Mouse (Mus musculus) left cerebral cortex, postnatal 25 days (tissue): ENCODE measurements around the gene Baz2b. TPM values are rescaled to one million over a fixed set of nuclear protein-coding genes. Genes with fewer than 3 reads are reported as not detected.
A peak's percentile ranks its signal among the peaks of the same experiment; 100 is the strongest.

Experiments
- DNase-seq, 2 experiments: peaks; one replicate each; pipeline ENCODE4 v3.0.0; 2022; ENCODE audit warnings: low spot score in 2 of 2, mixed read lengths in 1 of 2
- intact Hi-C: fragments of 180-260 bp; cut with DNase I; formaldehyde crosslinking; loops from one replicate; pipeline ENCODE4 v1.15.1; 2025
- total RNA-seq, 2 experiments: library from RNA; stranded (reverse); gene quantifications; 2 replicates each; pipeline ENCODE4 v1.2.3; 2021

Gene Baz2b
- total RNA-seq, 2 experiments from 2014 or later, result 47.5 to 57.5 TPM

DNA sequence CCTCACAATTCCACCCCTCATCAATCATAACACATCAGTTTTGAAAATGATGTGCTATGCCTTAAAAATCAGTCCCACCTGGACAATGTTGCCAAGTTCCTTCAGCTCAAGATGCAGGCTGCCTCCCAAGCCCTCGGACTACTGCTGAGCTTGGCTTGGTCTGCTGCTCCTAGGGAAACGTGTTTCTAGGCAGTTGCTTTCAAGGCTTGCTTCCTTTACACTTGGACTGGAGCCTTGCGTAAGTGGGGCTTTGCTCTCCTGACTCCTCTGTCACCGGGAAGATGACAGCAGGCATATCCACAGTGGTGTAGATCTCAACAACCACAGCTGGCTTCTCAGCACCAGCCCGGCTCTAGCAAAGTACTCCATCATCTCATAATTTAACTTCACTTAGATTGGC, 138.7 kb downstream of the Baz2b start:
- intact Hi-C loops, result no loop called here
- no peak for DNase-seq

- intact Hi-C loops, result no loop called here
These were observed 141.2 kb downstream of the Baz2b start for GRCm38 (mm10) chr2:60068468-60068867.

GRCm38 (mm10) chr2:60065415-60065814, 144.2 kb downstream of the Baz2b start:
- intact Hi-C loops, result no loop called here
- no peak for DNase-seq

More at GRCm38 (mm10) chr2:60068468-60068867, 141.2 kb downstream of the Baz2b start:
- no peak for DNase-seq

GRCm38 (mm10) chr2:60060185-60060775, 149.4 kb downstream of the Baz2b start:
- no peak for DNase-seq
- intact Hi-C loops, result no loop called here

DNA sequence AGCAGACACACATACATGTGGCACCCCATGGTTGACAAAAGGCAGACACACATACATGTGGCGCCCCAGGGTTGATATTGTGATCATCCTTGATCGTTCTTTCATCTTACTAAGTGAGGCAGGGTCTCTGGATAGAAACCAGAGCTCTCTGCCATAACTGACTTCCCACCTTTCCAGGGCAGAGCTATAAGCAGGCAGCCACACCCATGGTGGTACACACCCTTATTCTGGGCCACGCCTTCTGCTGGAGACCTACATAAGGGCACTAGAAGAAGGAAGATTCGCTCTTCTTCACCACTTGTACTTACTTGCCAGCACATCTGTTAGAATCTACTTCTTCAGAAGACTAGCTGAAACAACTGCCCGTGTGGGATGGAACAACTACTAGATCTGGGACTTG, 150.3 kb downstream of the Baz2b start:
- intact Hi-C loops, result no loop called here

GRCm38 (mm10) chr2:60056043-60056442, 153.6 kb downstream of the Baz2b start:
- no peak for DNase-seq
- intact Hi-C loops, result no loop called here

More for the DNA sequence above, 150.3 kb downstream of the Baz2b start:
- no peak for DNase-seq

DNA sequence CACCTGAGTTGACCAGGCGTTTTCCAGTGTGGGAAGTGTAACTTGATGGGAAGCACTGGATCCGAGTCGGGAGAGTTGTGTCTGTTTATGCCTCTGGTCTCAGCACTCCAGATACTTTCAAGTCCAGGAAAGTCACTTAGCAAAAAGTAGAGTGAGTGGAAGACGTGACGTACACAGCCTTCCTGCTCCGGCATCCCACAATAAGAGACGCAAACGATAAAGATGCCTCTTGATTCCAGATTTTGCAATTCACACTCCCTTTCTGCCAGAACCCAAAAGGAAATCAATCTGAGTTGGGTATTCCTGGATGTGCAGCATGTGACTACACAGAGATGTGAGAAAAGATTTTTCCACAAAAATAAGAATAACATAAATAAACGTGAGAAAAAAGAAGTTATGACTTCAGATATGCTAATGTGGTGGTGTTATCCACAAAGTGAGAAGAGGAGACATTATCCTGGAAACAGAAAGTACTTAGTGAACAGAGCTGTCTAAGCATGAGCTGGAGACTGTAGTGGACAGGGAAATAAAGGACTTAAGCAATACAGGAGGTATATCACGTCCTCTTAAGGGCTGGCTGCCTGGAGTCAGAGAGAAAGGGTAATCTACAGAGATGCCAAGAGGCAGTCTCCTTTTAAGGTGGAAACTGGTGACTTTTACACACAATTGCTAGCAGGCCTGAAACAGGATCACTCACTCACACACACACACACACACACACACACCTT, 154.7 kb downstream of the Baz2b start:
- DNase-seq, result peak in 1 of 2 experiments; percentile 72
- intact Hi-C loops, result no loop called here

DNA sequence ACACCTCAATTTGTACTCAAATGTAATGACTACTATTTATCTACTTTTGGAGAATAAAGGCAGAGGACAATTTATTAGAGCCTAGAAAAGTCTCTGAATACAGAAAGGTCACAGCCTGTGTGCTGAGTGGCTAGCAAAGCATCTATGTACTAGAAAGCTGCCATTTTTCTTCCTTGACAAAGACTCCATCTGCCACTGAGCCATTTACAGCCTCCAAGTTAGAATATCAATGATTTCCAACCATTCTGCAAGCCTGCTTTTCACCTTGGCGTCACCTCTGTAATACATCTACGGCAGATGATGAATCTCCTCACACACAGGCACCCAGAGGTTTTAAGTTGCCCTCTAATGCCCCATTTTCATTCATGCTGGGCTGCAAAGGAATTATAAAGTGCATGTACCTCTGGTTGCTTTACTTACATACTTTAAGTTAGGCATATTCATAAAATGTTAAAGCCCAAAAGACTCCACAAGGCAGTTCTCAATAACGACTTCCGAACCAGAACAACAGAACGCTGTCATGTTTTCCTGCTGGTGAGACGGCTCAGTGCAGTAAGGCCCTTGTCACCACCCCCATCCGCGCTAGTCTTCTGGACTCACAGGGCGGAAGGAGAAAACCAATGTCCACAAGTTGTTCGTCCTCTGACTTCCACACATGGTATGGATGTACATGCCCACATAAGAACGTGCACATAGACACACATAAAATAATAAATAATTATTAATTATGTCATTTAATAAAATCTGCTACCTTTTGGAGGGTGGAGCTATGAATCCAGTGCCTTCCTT, 156.2 kb downstream of the Baz2b start:
- intact Hi-C loops, result no loop called here
- DNase-seq, result no peak

- intact Hi-C loops, result no loop called here
- no peak for DNase-seq
These were observed 158.8 kb downstream of the Baz2b start for GRCm38 (mm10) chr2:60050667-60051460.

DNA sequence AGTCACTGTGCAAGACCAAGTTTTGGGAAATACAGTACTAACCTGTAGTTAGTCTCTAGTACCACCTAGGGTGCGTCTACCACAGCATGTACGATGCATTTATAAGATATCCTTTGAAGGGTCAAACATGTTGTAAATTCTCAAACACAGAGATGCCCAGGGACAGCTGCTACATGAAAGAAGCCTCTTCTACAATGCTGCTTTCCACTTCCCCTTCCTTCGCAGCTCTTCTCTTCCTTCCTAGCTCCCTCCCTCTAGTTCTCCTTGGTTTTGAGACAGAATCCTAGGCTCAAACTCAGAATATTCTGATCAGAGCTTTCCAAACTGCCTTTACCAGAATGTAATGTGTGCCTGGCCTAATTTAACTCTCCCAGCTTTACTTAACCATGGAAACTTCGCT, 159.8 kb downstream of the Baz2b start:
- intact Hi-C loops, result no loop called here

DNA sequence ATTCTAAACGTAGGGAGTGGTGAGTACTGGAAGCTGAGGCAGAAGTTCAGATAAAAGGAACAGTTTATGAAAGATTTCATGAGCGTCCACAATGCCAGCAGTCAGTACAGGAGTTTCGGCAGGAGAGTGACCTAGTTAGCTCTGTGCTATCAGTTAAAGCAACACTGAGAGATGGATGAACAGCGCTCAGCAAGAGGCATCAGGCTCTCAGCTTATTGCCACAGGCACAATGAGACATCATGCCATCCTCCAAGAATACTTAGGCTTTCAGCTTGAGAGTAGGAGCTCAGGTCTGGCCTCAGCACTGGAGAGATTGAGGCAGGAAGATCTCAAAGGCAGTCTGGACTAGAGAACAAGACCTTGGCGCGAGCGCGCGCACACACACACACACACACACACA, 160.3 kb downstream of the Baz2b start:
- intact Hi-C loops, result no loop called here
- no peak for DNase-seq

More for the DNA sequence above, 159.8 kb downstream of the Baz2b start:
- no peak for DNase-seq

- DNase-seq, result no peak
- intact Hi-C loops, result no loop called here
These were observed 163.6 kb downstream of the Baz2b start for GRCm38 (mm10) chr2:60045995-60046394.

DNA sequence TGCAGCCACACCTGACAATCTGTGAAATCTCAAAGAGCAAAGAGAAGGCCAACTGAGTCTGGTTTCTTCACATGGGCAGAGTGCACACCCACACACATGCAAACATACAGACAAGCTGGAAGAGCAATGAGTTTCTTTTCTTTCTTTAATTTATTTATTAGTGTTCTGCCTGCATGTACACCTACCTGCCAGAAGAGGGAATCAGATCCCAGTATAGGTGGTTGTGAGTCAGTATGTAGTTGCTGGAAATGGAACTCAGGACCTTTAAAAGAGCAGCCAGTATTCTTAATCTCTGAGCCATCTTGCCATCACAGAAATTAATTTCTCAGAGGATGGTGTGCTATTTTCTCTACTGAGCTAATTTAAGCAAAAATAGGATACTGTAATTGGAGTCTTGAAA, 164.7 kb downstream of the Baz2b start:
- no peak for DNase-seq
- intact Hi-C loops, result no loop called here

- intact Hi-C loops, result no loop called here
- no peak for DNase-seq
These were observed 165.1 kb downstream of the Baz2b start for GRCm38 (mm10) chr2:60044540-60044939.

- no peak for DNase-seq
These were observed 166.9 kb downstream of the Baz2b start for GRCm38 (mm10) chr2:60042699-60043098.

DNA sequence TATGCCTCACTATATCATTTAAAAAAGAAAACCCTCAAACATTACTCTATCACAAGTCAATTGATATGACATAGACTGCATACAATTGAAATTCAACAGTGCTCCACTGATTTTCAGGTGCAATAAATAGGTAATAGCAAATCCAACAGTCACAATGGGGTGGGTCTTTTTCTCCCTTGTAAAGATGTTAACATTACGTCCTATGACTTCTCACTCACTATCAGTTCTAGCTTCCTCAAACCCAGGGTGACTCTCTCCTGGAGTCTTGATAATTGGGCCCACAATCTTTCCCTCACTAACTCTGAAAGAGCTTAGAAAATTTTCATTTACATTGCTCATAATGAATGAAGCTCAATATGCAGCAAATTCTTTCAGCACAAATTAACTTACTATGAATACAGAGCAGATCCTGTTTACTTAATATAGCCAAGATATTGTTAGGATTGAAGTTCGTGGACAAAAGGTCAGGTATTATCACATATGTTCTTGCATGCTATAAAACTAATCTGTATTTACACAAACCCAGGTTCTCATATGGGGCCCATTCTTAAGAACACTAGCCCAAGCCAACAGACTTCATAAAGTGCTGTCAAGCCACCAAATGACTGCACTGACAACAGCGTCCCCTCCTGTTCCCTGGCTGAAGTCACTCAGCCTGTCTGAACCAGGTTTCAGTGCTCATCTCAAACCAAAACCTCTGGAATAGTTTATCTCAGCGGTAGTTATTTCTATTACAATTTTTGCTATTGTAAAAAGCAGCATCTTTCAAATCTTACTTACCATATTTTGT, 168.0 kb downstream of the Baz2b start:
- intact Hi-C loops, result no loop called here
- DNase-seq, result no peak

More at GRCm38 (mm10) chr2:60042699-60043098, 166.9 kb downstream of the Baz2b start:
- intact Hi-C loops, result no loop called here

GRCm38 (mm10) chr2:60040162-60040561, 169.5 kb downstream of the Baz2b start:
- intact Hi-C loops, result no loop called here
- no peak for DNase-seq

DNA sequence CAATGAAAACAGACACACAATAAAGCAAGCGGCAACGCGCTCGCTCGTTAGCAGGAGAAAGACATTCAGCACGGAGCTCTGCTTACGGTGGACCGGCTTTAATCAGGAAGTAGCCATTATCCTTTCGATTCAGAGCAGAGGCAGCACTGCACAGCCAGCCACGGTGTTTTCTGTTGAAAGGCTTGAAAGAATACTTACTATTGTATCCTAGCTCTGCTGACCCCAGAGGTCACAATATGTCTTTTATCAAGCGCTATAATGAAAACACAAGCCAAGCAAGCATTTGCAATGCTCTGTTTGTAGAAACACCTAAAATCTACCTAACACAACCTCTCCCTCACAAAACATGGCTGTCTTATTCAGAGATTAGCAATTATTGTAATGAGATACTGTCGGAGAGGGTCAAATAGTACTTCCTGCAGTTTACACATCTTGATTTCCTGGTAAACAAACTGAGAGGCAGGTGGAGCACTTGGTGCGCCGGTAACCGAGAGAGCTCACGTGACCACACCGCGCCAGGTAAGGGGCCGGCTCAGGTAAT, 172.6 kb downstream of the Baz2b start:
- DNase-seq, result peak; percentile 44 to 58
- intact Hi-C loops, result loop anchor here (5.0 kb wide), 1 partner anchor 85 kb away; no protein-coding TSS in a partner anchor

GRCm38 (mm10) chr2:60036361-60036760, 173.3 kb downstream of the Baz2b start:
- DNase-seq, result no peak
- intact Hi-C loops, result loop anchor here (5.0 kb wide), 1 partner anchor 86 kb away; no protein-coding TSS in a partner anchor
